Mouse (Mus musculus) ES-Bruce4 (cell line): Measurements from ENCODE around the gene Il20ra.

ENCODE experiments used
- CTCF ChIP-seq: IDR thresholded peaks from one replicate; pipeline ENCODE4 v1.8.1; 2011; ENCODE audit warnings: low read depth, low read length
- EP300 ChIP-seq: IDR thresholded peaks from 2 replicates; pipeline ENCODE4 v1.6.1; 2011; ENCODE audit warnings: low read depth, low read length; ENCODE audit not compliant: insufficient read depth

- no peak for TF ChIP-seq CTCF
- no peak for TF ChIP-seq EP300
These were observed 92.4 kb downstream of the Il20ra start for GRCm38 (mm10) chr10:19804763-19805162.
